Mouse (Mus musculus): Measurements from ENCODE around the gene Ldah.

DNA sequence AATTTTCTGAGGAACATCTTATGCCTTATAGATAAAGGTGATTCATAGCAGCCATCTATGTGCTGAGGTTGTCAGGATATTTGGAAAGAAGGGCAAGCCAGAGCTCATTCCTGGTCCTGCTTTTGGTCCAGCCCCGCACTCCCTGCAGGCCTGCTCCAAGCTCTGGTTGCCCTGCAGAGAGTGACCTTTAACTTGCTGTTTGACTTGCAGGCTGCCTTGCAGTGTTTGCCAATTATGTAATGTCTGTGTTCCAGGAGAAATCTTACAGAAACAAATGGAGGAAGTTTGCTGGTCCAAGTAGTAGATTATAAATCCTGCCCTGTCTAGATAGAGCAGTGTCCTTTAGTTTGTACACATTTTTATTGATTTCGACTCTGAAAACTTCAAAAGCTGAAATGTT lies 63.5 kb downstream of the Ldah start:
- TF ChIP-seq CTCF (IDR thresholded peaks at IDR 0.05) (no peak), POLR2A (IDR thresholded peaks at IDR 0.05; ENCODE audit: insufficient read depth, low read depth, low read length) (no peak)

Measured in heart, adult 2 months (tissue).